Mouse (Mus musculus) spleen, postnatal 14 days (tissue): Measurements from ENCODE around the gene Pard3.
"Not testable (repeated sequence)": the region's sequence is repeated elsewhere in the genome, so short reads cannot be mapped to it uniquely, and the experiment has no call there.

Experiments
- DNase-seq, 2 experiments: peaks; one replicate each; pipeline ENCODE4 v3.0.0; 2021 to 2022; ENCODE audit warnings: low spot score in 2 of 2

Gene Pard3

DNA sequence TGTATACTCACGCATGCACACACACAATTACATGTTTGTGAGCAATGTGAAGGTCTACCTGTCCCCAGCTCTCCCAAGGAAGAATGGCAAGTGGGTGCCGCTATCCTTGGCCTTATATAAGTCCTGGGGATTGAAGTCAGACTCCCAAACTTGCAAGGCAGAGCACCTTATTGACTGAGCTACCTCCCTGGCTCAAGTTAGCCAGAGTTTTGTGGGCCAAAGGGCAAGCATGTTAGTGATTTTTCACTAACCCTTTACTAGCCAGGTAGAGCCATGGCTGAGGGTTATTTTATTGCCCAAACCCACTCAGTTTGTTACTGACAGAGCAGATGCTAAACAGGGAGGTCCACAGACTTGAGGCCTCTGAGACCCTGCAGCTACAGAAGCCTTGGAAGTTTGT lies 73.1 kb downstream of the Pard3 start:
- no peak for DNase-seq

- no peak for DNase-seq
Measured at GRCm38 (mm10) chr8:127139154-127139553, 75.5 kb downstream of the Pard3 start.

DNA sequence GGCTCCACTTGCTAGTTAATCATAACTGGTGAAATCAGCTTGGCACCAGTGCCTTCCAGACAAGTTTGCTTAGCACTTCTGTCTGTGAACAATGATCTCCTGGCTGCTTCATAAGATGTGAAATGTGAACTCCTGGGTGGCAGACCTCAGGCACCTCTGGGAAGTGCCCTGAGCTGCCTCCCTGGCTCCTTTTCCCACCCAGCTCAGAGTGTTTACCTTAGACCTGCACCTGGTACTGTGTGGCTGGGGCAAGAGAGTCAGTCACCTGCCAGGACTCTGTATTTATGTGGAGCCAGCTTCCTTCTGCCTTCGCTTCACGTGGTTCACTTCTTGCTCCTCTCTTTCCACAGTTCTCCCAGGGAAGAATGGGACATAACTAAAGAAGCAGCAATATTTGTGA lies 77.3 kb downstream of the Pard3 start:
- no peak for DNase-seq

- DNase-seq: no peak
Measured at GRCm38 (mm10) chr8:127143641-127144040, 79.9 kb downstream of the Pard3 start.

DNA sequence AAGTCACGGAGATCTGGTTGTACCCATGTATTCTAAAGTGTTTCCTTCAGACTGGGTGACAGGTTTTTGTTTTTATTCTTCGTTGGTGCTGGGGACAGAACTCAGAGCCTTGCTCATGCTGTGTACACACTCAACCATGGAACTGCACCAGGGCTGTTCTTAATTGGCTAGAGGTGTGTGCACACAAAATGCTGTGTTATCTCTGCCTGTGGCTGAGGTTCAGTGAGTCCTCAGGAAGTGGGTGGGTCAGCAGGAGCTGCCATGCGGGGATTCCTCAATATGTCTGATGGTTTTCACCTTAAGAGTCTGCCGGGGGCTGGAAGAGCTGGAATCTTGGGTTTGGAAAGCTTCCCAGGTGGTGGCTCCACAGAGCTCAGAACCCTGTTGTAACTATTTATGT lies 80.9 kb downstream of the Pard3 start:
- DNase-seq: no peak

GRCm38 (mm10) chr8:127145135-127145534 lies 81.4 kb downstream of the Pard3 start:
- no peak for DNase-seq

GRCm38 (mm10) chr8:127146055-127146454 lies 82.4 kb downstream of the Pard3 start:
- DNase-seq: no peak

DNA sequence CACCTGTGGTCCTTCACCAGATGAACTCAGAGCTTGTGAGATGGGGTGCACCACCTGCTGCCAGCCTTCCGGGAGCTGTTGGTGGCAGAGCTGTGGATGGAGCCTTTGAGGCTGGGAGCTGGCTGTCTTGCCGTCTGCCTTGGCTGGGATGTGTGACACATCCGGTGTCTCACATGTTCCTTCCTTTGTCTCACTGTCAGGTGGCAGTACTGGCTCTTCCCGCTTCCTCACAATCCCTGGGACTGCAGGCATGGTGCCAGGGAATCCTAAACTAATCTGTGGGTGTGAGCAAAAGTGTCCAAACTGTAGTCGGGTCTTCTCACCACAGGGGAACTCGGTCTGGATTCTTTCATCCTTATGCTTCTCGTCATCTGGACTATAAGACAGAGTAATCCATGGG lies 85.1 kb downstream of the Pard3 start:
- DNase-seq: no peak

DNA sequence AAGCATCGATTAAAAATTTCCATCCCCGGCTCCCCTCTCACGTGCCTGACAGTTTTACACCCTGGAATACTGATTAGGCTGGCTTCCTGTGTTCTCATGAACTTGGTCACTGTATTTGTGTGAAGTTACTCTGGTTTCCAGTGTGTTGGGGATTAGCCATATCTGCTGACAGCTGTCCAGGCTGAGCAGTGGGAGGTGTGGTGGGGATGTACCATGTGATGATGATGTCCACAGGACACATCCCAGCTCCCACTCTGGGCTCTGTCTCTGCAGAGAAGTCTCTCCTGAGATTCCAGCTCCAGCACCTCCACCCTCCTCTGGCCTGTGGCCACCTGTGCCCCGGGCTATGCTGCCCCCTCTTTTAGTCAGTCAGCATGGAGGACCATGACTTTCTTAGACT lies 87.0 kb downstream of the Pard3 start:
- no peak for DNase-seq

- no peak for DNase-seq
Measured at GRCm38 (mm10) chr8:127151706-127152105, 88.0 kb downstream of the Pard3 start.

GRCm38 (mm10) chr8:127157087-127157486 lies 93.4 kb downstream of the Pard3 start:
- no peak for DNase-seq

DNA sequence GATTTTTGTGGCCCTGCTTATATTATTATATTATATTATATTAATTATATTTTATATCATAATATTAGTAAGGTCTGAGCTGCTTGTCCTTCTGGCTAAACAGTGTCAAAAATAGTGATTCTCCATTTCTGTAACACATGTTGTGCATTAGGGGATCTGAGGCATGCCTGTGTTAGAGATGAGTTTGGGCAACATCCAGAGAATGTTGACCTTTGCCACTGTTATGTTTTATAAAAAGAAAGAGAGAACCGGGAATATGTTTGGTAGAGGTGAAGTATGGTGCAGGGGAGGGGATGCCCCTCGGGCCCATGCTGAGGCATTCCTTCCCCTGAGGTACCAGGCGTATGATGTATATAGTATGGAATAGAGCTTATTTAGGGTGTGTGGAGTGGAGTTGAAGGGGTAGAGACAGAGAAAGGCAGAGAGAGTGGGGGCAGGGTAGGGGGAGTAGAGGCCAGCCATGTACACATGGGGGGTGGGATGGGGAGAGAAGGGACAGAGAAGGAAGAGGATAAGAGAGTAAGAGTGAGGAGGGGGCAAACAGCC lies 95.8 kb downstream of the Pard3 start:
- no peak for DNase-seq

DNA sequence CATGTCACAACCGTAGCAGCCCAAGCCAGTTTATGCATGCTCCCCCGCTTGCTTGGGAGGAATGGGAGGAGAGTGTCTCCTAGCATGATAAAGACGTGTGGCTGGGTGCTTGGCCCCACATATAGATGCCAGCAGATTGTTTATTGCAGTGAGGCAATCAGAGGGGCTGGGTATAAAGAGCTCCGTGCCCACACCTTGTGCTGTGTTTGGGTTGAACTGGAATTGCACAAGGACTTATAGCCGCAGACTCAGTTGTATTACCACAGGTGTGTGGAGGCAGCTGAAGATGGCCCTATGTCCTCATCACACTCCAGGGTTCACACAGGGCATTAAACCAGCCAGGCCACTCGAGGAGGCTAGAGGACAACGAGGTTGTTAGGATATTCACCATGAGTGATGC lies 98.2 kb downstream of the Pard3 start:
- DNase-seq: no peak

DNA sequence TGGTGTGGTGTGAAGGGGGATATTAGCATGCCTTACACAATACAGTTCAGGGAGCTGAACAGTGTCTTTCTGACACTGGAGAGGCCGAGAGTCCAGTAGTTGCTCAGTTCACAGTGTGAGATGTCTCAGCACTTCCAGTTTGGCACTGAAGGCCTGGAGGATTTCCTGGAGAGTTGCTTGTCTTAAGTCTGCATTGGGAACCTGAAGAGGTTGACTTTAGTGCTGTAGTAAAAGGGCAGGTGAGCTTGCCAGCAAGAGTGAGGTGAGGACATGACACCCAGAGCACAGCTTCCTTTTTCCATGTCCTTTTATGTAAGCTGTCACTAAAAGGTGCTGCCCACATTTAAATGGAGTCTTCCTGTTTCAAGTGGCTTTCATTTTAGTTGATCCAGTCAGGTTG lies 99.1 kb downstream of the Pard3 start:
- no peak for DNase-seq

DNA sequence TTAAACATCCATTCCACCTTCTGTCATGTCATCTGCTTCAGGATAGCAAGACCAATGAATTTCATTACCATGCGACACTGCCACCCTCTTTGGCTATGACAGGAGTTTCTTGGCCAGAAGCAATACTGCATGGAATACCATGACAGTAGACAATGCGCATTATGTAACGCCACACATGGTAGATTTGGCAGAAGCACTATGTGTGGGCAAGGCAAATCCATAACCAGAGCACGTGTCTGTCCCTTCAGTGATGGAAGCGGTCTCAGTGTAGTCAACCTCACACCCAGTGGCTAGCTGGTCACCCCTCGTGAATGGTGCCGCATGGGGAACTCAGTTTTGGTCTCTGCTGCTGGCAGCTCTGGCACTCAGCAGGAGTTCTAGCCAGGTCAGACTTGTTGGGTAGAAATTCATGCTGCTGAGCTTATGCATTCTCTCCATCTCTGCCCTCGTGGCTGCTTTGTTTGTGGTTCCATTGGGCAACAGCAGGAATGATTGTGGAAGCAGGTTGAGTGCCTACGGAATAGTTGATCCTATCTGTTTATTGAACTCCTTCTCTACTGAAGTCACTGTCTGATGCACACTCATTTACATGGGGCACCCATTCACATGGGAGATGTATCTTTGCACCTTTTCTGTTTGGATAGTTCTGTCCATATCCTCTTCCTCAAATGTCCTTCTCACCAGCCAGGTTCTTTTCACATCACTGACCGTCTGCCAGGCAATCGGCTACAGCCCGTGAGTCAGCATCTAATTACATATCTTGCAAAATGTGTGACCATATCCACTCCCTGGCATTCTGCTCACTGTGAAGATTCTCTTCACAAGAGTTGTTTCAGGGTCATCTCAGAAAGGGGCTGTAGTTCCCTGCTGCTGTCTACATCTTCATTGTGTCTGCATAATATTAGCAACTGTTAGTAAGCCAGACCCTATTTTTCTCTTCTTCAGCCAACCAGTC lies 100.9 kb downstream of the Pard3 start:
- DNase-seq: no peak

DNA sequence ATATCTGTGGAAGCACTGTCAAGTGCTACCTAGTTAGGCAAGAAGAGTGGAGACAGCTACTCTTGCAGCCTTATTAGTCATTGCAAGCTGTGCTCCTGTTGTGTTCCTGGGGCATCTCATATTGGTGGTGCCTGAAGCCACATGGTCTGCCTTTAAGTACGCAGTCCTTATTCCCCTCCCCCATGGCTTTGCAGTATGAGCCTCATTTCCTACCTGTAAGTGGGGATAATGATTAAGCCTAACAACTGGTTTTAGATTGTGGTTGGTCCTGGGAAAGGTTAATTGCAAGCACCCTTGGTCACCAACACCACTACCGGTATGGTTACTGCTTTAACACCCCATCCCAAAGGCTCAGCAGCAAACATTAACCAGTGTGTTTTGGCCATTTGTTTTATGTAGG lies 104.8 kb downstream of the Pard3 start:
- DNase-seq: no peak

- no peak for DNase-seq
Measured at GRCm38 (mm10) chr8:127169361-127169760, 105.7 kb downstream of the Pard3 start.

DNA sequence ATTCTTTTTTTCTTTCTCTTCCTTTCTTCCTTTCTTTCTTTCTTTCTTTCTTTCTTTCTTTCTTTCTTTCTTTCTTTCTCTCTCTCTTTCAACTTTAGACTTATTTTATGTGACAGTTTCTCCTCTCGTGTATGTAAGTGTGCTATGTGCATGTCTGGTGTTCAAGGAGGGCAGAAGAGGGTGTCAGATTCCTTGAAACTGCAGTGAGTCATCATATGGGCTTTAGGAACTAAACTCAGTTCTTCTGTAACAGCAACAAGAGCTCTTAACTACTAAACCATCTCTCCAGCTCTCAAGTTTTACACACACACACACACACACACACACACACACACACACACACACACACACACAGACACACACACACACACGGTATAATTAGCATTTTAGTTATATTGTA lies 106.7 kb downstream of the Pard3 start:
- not testable (repeated sequence) for DNase-seq

DNA sequence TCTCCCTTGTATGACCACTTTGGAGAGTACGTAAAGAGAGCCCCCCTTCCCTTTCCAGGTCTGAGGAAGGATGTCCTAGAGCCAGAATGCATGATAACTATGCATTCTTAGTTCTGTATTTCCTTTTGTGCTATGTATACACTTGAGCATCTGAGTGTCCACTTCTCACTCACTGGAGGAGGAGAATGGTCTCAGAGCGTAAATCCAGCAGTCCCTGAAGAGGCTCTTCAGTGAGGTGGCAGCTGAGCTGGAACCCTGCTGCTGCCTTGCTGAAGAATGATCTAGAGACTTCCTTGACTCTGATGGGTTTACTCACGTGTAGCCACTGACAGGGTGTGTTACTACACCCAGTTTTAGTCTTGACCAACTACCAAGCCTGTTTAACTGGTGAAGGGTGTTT lies 107.2 kb downstream of the Pard3 start:
- no peak for DNase-seq

- no peak for DNase-seq
Measured at GRCm38 (mm10) chr8:127173483-127173882, 109.8 kb downstream of the Pard3 start.

GRCm38 (mm10) chr8:127174411-127174810 lies 110.7 kb downstream of the Pard3 start:
- no peak for DNase-seq

DNA sequence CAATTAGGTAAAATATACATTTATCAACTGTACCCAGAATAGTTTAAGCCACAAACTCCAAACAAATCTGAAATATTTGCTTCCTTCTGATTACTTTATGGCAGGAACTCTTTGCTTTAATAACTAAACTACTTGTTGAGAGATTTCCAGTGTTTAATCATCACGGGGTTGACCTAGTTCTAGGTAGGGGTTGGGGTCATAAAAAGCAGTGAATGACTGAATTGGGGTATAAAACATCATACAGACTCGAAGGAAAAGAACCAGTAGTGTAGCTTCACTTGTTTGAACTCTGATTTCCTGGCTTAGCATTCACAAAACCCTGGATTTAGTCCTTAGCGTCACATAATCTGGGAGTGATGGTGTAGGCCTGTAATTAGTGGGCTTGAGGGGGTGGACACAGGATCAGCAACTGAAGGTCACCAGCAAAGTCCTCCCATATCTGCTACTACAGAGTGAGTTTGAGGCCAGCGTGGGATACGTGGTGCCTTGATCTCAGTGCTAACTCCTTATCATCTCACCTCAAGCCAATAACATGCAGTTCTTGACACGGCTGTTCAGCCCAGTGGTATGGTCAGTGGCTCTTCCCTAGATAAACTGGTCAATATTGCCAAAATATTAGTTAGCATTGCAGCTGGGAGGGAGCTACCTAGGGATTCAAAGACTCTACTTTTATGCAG lies 111.6 kb downstream of the Pard3 start:
- DNase-seq: no peak

DNA sequence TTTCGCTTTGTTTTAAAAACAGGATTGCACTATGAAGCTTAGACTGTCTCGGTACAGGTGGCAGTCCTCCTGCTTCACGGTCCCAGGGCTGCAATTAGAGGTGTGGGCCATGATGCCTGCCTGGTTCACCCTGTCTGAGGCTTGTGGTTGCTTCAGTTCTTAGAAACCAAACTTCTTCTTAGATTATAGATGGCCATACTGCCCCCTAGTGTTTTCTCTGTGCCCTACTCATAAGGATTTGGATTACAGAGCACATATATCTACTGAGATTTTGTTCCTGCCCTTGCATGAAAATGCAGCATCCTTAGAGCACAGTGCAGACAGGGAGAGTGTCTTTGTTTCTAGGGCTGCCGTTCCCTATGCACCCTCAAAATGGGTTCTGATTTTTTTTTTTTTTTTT lies 114.9 kb downstream of the Pard3 start:
- no peak for DNase-seq
